Mouse (Mus musculus): Measurements from ENCODE around the gene Clic1. TPM values are rescaled to one million over a fixed set of nuclear protein-coding genes. Genes with fewer than 3 reads are reported as not detected.

Clic1 gene
- polyA plus RNA-seq, 2 experiments: 103 to 229 TPM

- WGBS: 51% methylated on average over 10 of the region's 10 CpGs
- no peak for ATAC-seq (ENCODE audit: low FRiP score, low read depth)
- Histone ChIP-seq H3K4me1 (ENCODE audit: control insufficient read depth, insufficient read depth, low read length) (peaks cover 15% of the 10 kb centered on the region), H3K27me3 (ENCODE audit: control insufficient read depth, insufficient read depth, low read length) (peaks cover 23% of the 10 kb centered on the region), H3K36me3 (ENCODE audit: control insufficient read depth, insufficient read depth, low read length) (peaks cover 22% of the 10 kb centered on the region), H3K4me2 (replicated peaks; ENCODE audit: low read depth, low read length, severe bottlenecking) (peak within 1 kb of the TSS; percentile 56), H3K4me3 (replicated peaks; ENCODE audit: low read length) (peak within 1 kb of the TSS; percentile 25), H3K27ac (replicated peaks; ENCODE audit: low read depth, low read length) (peak within 1 kb of the TSS; percentile 20; the same call in 1 of the 2 replicates), H3K9me3 (ENCODE audit: control insufficient read depth, low read length) (no peaks in the 10 kb centered on the region), H3K9ac (ENCODE audit: low read depth, low read length, severe bottlenecking) (peak within 1 kb of the TSS; percentile 25)
- no peak for TF ChIP-seq POLR2A (IDR thresholded peaks at IDR 0.05; ENCODE audit: borderline replicate concordance, extremely low read depth, insufficient read depth, insufficient read length)
- no peak for DNase-seq (ENCODE audit: low spot score)
These were observed 16.3 kb downstream of the Clic1 start, which contains the start of gene Mpig6b for GRCm38 (mm10) chr17:35066084-35066483. Mpig6b (minus strand) TSS chr17:35066184.

DNA sequence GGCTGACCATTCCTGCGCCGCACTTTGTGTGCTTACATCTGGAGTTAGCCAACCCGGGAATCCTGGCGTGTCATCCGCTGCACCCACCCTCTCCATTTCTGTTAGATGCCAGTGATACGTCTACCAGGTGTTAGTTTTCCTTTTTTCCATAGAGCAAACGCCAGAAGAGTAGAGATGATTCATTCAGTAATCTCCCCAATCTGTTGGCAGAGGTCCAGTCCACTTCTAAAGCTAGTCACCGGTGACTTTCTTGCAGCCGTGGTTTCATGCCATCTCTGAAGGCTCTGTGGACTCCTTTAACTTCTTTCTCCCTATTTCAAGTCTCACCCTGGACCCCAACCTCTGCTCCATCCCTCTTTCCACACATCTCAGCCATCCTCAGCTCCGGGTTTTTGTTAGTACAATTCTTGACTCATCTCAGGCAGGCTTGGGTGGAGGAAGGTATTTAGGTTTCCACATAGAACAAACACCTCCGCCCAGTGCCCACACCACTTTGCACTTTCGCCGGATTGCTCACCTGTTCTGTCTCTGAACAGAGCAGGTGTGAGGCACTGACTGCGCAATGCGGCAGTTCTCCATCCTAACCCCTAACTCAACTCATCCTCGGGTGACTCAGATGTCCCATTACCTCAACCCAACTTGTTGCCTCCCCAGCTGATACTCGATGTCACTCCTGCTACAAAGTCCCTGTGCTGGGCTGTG lies 18.6 kb downstream of the Clic1 start:
- no peak overlapping the region for H3K9ac ChIP-seq (ENCODE audit: low read depth, low read length, severe bottlenecking)
- WGBS: 78% methylated on average over 17 of the region's 17 CpGs
- ATAC-seq (ENCODE audit: low FRiP score, low read depth) (no peak), DNase-seq (ENCODE audit: low spot score) (no peak)
- H3K27me3 ChIP-seq (ENCODE audit: control insufficient read depth, insufficient read depth, low read length): peaks cover 23% of the 10 kb centered on the region
- no peak overlapping the region for H3K4me3 ChIP-seq (replicated peaks; ENCODE audit: low read length)
- H3K9me3 ChIP-seq (ENCODE audit: control insufficient read depth, low read length): no peaks in the 10 kb centered on the region
- TF ChIP-seq POLR2A (IDR thresholded peaks at IDR 0.05; ENCODE audit: borderline replicate concordance, extremely low read depth, insufficient read depth, insufficient read length): no peak
- peaks cover 15% of the 10 kb centered on the region for H3K4me1 ChIP-seq (ENCODE audit: control insufficient read depth, insufficient read depth, low read length)
- peaks cover under 1% of the 10 kb centered on the region for H3K36me3 ChIP-seq (ENCODE audit: control insufficient read depth, insufficient read depth, low read length)
- H3K4me2 ChIP-seq (replicated peaks; ENCODE audit: low read depth, low read length, severe bottlenecking): no peak overlapping the region
- no peak overlapping the region for H3K27ac ChIP-seq (replicated peaks; ENCODE audit: low read depth, low read length)

DNA sequence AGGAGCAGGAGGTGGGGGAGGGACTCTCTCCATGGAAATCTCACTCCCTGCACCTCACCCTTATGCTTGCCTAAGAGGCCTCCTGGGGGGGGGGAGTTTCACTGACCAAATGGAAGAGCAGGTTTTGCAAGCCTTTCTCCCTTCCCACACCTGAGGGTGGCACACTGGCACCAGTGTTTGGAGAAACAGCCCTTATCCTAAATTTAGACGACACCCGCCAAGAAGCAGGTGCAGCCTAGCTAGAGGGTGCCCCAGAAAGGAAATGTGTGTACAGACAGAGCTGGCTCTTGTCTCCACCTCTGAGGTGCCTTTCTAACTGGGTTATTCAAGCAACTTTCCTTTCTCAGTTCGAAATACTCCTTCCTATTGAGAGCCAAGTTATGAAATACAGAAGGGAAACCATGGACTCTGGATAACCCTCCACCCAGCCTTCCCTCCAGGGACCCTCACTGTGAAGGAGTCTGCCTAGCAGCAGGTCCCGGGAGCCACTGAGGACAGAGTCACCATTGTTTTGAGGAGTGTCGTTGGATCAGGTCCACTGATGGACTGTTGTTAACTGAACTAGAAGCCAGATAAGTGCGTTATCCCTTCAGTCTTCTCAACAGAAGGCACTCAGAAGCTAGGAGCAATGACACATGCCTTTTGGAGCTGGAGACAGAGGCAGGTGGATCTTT lies 20.9 kb downstream of the Clic1 start:
- Histone ChIP-seq H3K9me3 (ENCODE audit: control insufficient read depth, low read length) (no peaks in the 10 kb centered on the region), H3K9ac (ENCODE audit: low read depth, low read length, severe bottlenecking) (no peak overlapping the region), H3K36me3 (ENCODE audit: control insufficient read depth, insufficient read depth, low read length) (no peaks in the 10 kb centered on the region), H3K4me3 (replicated peaks; ENCODE audit: low read length) (no peak overlapping the region), H3K4me2 (replicated peaks; ENCODE audit: low read depth, low read length, severe bottlenecking) (no peak overlapping the region), H3K27me3 (ENCODE audit: control insufficient read depth, insufficient read depth, low read length) (peaks cover 14% of the 10 kb centered on the region), H3K27ac (replicated peaks; ENCODE audit: low read depth, low read length) (no peak overlapping the region), H3K4me1 (ENCODE audit: control insufficient read depth, insufficient read depth, low read length) (peaks cover 3% of the 10 kb centered on the region; the same call in 1 of the 2 replicates)
- DNase-seq (ENCODE audit: low spot score): no peak
- TF ChIP-seq POLR2A (IDR thresholded peaks at IDR 0.05; ENCODE audit: borderline replicate concordance, extremely low read depth, insufficient read depth, insufficient read length): no peak
- WGBS: 66% methylated on average over 6 of the region's 6 CpGs
- ATAC-seq (ENCODE audit: low FRiP score, low read depth): no peak

DNA sequence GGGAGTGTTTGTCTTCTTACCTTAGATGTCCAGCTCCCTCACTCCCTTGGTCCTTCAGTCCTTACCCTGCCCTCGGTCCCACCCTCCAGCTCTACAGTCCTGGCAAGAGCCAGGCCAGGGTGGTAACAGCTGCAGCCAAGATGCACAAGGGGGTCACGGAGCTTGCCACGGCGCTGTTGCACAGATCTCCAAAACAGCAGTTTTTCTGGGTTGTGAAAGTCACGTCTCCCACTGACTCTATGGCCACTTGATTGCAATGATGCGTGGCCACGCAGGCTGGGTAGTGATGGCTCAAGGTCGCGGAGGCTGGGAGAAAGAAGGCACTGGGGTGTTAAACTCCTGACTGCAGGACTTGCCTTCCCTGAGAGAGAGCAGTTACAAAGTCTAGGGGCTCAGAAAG lies 21.7 kb downstream of the Clic1 start:
- H3K27ac ChIP-seq (replicated peaks; ENCODE audit: low read depth, low read length): no peak overlapping the region
- H3K4me2 ChIP-seq (replicated peaks; ENCODE audit: low read depth, low read length, severe bottlenecking): no peak overlapping the region
- no peak overlapping the region for H3K4me3 ChIP-seq (replicated peaks; ENCODE audit: low read length)
- 71% methylated on average over 9 of the region's 9 CpGs for WGBS
- H3K27me3 ChIP-seq (ENCODE audit: control insufficient read depth, insufficient read depth, low read length): peaks cover 7% of the 10 kb centered on the region
- H3K9ac ChIP-seq (ENCODE audit: low read depth, low read length, severe bottlenecking): no peak overlapping the region
- ATAC-seq (ENCODE audit: low FRiP score, low read depth) (no peak), DNase-seq (ENCODE audit: low spot score) (no peak)
- H3K4me1 ChIP-seq (ENCODE audit: control insufficient read depth, insufficient read depth, low read length): peaks cover 3% of the 10 kb centered on the region; the same call in 1 of the 2 replicates
- TF ChIP-seq POLR2A (IDR thresholded peaks at IDR 0.05; ENCODE audit: borderline replicate concordance, extremely low read depth, insufficient read depth, insufficient read length): no peak
- H3K36me3 ChIP-seq (ENCODE audit: control insufficient read depth, insufficient read depth, low read length): no peaks in the 10 kb centered on the region
- no peaks in the 10 kb centered on the region for H3K9me3 ChIP-seq (ENCODE audit: control insufficient read depth, low read length)

- 24% methylated on average over 17 of the region's 17 CpGs for WGBS
- no peaks in the 10 kb centered on the region for H3K9me3 ChIP-seq (ENCODE audit: control insufficient read depth, low read length)
- H3K9ac ChIP-seq (ENCODE audit: low read depth, low read length, severe bottlenecking): 0 out of 2 replicates have a peak overlapping the region, but pooled peaks have one; percentile 12
- DNase-seq (ENCODE audit: low spot score) (no peak), ATAC-seq (ENCODE audit: low FRiP score, low read depth) (no peak)
- H3K4me3 ChIP-seq (replicated peaks; ENCODE audit: low read length): no peak overlapping the region
- no peaks in the 10 kb centered on the region for H3K27me3 ChIP-seq (ENCODE audit: control insufficient read depth, insufficient read depth, low read length)
- H3K27ac ChIP-seq (replicated peaks; ENCODE audit: low read depth, low read length): no peak overlapping the region
- no peak for TF ChIP-seq POLR2A (IDR thresholded peaks at IDR 0.05; ENCODE audit: borderline replicate concordance, extremely low read depth, insufficient read depth, insufficient read length)
- no peak overlapping the region for H3K4me2 ChIP-seq (replicated peaks; ENCODE audit: low read depth, low read length, severe bottlenecking)
- H3K36me3 ChIP-seq (ENCODE audit: control insufficient read depth, insufficient read depth, low read length): no peaks in the 10 kb centered on the region
- H3K4me1 ChIP-seq (ENCODE audit: control insufficient read depth, insufficient read depth, low read length): peaks cover 8% of the 10 kb centered on the region; the same call in 1 of the 2 replicates
These were observed 24.3 kb downstream of the Clic1 start for GRCm38 (mm10) chr17:35074097-35074496.
